Mouse (Mus musculus) layer of hippocampus, adult 18-20 months (tissue): Measurements from ENCODE around the gene Parp9. TPM values are rescaled to one million over a fixed set of nuclear protein-coding genes. Genes with fewer than 3 reads are reported as not detected.
A peak's percentile ranks its signal among the peaks of the same experiment; 100 is the strongest.
"Not testable (repeated sequence)": the region's sequence is repeated elsewhere in the genome, so short reads cannot be mapped to it uniquely, and the experiment has no call there.

Experiments used
- DNase-seq, 2 experiments: peaks; one replicate each; pipeline ENCODE4 v3.0.0; 2022; ENCODE audit warnings: low spot score in 2 of 2
- total RNA-seq, 2 experiments: library from RNA; stranded (reverse); gene quantifications; 2 replicates each; pipeline ENCODE4 v1.2.3; 2021

Gene Parp9
- total RNA-seq, 2 experiments from 2014 or later: 2.8 to 3.2 TPM

GRCm38 (mm10) chr16:35924341-35924740, 13.9 kb upstream of the Parp9 start:
- DNase-seq: no peak

DNA sequence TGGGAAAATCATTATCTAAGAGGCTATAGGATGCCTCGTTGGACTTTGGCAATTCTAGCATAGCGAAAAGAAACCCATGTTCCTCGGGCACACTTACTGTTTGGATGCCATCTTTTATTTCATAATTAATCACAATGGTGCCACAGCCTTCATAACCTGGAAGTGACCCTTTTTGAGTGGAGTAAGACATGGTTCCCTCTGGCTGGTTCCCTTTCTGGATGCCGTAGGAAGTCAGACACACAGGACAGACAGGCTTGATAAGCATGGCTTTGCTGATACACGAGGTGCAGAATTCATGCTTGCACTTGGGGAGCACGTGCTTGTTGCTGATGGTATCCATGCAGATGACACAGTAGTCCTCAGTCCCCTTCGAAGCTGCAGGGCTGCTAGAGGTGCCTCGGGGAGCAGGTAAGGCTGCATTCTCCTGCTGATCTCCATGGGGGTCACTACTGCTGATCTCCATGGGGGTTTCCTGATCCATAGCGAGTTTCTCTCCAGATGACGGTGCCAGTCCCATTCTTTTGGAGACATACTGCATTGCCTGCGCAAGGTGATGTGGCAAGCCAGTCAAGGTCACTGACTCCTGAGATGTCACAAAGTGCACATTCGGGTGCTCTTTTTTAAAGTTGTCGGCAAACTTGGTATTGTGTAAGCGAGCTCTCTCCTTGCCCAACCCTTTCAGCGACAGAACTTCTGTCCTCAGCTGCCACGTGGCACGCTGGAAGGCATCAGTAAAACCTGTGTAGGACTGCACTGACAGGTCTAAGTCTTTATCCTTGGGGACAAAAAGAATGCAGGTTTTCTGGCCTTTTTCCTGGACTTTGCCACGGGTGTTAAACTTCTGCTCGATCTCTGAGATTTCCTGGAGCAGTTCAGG, 5.9 kb upstream of the Parp9 start:
- no peak for DNase-seq

DNA sequence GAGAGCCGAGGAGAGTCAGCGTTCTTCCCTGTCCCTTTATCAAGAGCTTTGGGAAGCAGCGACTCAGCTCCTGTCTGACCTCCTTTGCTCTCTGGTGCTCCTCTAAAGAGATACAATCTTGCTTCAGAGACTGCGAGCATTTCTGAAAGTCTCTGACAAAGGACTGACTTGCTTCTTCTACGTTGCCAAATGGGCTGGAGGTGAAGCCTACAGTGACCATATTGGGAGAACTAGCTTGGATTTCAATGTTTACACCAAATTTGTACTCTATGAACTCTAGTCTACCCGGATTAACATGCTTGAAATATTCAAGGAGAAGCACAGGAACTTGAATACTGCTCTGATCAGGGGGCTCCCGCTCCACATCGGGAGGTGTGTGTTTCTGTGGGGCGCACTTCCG, 5.1 kb upstream of the Parp9 start:
- DNase-seq: no peak

GRCm38 (mm10) chr16:35939261-35939660, 991 bp downstream of the Parp9 start:
- DNase-seq: no peak

DNA sequence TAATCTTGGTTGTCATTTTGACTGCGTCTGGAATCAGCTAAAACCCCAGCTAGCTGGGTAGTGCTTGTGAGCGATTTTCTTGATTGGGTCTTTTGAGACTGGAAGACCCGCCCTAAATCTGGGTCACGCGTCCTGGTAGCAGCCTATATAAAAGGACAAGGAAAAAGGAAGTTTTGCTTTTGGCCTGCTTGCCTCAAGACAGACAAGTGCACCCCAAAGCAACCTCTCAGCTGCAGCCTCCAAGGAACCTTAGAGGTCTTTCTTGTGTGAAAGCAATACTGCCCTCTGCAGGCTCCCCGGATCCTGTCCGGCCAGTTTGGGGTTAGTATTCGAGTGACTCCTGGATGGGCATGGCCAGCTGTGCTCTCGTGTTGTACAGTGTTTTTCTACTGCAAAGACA, 1.4 kb downstream of the Parp9 start:
- peak; percentile 39 to 77 for DNase-seq

DNA sequence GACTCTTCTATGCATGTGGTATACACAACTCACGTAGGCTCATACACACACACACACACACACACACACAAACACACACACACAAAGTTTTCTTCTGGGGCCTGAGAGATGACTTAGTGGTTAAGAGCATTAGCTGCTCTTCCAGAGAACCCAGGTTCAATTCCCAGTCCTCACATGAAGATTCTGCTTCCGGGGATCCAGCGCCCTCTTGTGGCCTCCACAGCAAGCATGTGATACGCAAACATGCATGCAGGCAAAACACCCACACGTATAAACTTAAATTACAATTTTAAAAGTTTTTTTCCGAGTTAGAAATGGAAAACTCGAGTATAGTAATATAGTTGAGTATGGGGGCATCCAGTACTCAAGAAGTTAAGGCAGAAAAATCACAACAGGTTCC, 3.1 kb downstream of the Parp9 start:
- no peak for DNase-seq

GRCm38 (mm10) chr16:35949264-35949663, 11.0 kb downstream of the Parp9 start:
- DNase-seq: no peak

DNA sequence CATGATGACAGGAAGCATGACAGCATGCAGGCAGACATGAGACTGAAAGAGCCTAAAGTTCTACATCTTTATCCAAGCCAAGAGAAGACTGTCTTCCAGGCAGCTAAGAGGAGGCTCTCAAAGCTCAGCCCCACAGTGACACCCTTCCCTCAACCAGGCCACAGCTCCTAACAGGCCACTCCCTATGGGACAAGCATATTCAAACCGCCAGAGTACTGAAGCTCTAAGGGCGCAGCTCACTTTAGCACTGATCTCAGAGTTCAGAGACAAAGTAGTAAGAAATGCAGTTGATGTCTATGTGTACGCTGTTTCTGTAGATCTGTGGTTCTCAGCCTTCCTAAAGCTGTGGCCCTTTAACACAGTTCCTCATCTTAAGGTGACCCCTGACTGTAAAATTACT, 12.9 kb downstream of the Parp9 start:
- no peak for DNase-seq

DNA sequence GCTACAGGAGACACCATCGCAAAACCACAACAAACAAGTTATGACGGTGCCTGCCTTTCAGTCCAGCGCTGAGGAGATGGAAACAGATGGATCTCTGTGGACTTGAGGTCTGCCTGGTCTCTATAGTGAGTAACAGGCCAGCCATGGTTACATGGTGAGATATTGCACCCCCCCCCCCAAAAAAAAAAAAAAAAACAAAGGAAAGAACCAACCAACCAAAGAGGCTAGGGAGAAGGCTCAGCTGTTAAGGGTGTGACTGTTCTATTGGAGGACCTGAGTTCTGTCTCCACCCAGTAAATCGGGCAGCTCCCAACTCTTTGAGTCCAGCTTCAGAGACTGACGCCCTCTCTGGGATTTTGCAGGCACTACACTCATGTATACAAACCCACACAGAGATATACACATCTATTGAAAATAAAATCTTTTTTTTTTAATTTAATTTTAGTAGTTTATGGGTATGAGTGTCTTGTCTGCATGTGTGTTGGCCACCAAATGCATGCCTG, 14.4 kb downstream of the Parp9 start:
- no peak for DNase-seq

DNA sequence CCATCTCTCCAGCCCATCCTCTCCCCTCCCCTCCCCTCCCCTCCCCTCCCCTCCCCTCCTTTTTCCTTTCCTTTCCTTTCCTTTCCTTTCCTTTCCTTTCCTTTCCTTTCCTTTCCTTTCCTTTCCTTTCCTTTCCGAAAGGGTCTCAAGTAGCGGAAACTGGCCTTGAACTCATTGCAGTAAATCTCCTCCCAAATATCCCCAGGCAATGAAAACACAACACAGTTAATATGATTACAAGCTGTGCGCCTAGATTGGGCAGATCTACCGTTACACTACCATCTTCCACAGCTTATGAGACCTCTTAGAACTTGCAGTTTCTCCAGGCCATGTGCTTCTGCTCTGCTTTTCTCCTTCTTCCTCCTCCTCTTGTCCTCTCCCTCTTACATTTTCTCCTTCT, 27.7 kb downstream of the Parp9 start:
- not testable (repeated sequence) for DNase-seq

GRCm38 (mm10) chr16:35966411-35967115, 28.3 kb downstream of the Parp9 start:
- DNase-seq: no peak

GRCm38 (mm10) chr16:35967319-35967718, 29.0 kb downstream of the Parp9 start:
- no peak for DNase-seq

DNA sequence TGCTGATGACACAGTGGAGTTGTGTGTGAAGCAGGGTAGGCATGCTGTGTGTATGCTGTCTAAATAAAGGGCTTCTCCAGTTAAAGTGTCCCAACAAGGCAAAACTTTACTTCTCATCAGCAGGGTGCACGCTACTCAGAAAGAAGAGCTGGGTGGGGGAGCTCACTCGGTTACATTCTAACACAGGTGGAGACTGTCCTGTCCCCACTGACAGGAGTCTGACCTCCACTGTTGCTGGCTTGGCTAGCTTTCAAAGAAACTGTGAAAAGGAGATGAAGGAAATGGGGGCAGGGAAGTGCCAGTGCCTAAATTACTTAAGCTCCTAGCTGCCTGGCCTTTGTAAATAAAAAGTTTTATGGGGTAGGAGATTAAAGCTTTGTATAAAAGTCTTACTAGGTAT, 29.9 kb downstream of the Parp9 start:
- DNase-seq: no peak

- no peak for DNase-seq
Observed at GRCm38 (mm10) chr16:35974021-35974420, 35.8 kb downstream of the Parp9 start.

- DNase-seq: not testable (repeated sequence)
Observed at GRCm38 (mm10) chr16:35978450-35978849, 40.2 kb downstream of the Parp9 start, which contains the start of gene Kpna1. Kpna1 (plus strand) TSS chr16:35978750.

DNA sequence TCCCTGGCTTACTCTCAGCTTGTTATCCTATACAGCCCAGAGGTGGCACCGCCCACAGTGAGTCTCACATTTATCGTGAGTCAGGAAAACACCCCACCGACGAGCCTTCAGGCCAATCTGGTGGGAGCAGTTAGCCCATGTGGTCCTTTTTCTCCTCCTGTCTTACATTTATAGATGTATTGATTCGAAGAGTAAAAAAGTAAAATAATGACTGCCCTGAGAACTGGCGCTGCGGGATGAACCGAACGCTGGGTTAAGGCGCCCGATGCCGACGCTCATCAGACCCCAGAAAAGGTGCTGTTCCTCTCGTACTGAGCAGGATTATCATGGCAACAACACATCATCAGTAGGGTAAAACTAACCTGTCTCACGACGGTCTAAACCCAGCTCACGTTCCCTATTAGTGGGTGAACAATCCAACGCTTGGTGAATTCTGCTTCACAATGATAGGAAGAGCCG, 43.1 kb downstream of the Parp9 start:
- peak; percentile 100 for DNase-seq

- DNase-seq: no peak
Observed at GRCm38 (mm10) chr16:35982506-35982901, 44.2 kb downstream of the Parp9 start.

GRCm38 (mm10) chr16:35982902-35983516, 44.7 kb downstream of the Parp9 start:
- DNase-seq: peak; percentile 90 to 95

- DNase-seq: peak; percentile 68 to 79
Observed at GRCm38 (mm10) chr16:35983517-35984101, 45.3 kb downstream of the Parp9 start.

DNA sequence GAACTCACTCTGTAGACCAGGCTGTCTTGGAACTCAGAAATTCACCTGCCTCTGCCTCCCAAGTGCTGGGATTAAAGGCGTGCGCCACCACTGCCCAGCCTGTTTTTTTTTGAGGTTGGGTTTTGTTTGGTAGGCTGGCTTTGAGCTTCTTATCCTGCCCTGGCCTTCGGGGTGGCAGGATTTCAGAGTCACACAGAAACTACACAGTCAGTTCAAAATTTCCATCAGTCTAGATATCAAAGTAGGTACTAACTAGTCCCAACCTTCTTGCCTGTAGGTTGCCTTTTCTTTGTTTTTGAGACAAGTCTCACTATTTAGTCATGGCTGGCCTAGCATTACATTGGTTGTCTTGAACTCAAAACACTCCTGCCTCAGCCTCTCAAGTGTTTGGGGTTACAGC, 46.2 kb downstream of the Parp9 start:
- DNase-seq: no peak

DNA sequence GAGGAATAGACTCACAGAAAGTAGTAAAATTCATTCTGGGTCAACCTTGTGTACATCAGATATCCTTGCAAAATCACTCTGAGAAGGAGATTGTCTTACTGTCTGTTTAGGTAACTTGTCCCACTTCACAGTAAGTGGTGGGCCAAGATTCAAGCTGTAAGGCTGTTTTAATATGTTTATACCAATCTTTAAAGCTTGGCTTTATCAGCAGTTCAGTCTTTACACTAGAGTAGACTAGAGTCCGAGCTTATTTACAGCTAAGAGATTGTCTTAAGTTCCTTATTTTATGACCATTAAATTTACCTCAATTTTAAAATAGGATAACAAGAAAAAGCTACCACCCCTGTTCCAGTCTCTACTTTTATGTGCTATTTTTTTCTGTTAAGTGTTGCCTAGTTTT, 49.7 kb downstream of the Parp9 start:
- DNase-seq: no peak
